Mouse (Mus musculus): ENCODE measurements around the gene BC030870.

DNA sequence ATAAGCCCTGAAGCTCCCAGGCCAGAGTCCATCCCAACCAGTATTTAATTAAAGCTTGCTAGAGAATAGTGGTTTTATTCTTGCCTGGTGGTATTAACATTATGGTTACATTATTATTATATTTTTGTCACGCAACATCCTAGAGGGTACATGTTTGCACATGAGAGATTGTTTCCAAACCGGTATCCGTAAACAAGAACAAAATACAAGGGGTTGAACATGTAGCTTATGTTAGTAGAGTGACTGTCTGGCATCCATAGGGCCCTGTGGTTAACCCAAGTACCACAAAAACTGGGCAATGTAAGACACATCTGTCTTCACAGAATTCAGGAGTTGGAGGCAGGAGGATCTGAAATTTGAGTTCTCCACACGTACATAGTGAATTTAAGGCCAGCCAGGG lies 62.3 kb downstream of the BC030870 start:
- TF ChIP-seq EP300 (IDR thresholded peaks at IDR 0.05; ENCODE audit: low read depth), result no peak
- no peak for TF ChIP-seq CTCF (IDR thresholded peaks at IDR 0.05; ENCODE audit: low read depth)

All from heart, postnatal 0 days (tissue).